In the genomic region with DNA sequence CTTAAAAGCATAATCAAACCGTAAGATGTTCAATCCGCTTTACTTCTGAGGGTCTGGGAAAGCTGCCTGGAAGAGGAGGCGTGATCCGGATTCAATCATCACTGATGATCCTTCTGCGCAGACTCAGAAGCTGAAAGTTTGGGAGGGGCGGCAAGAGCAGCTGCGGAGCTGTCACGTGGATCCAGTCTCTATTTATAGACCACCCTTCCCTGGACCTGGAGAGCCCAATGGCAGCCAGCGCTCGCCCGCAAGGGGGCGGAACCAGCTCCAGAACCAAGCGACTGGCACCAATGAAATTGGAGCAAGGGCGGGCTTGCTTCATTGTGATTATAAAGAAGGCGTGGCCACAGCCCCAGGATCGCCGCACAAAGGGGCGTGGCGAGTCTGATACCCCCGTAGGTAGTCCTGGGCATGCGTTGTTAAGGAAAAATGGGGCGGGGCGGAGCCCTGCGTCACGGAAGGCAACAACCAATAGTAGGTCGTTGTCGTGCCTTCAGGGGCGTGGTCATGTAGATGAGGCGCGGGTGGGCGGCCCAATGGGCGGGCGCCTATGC, we compare ENCODE assay signal across 8 mouse cellular contexts. TPM values are rescaled to one million over a fixed set of nuclear protein-coding genes. Genes with fewer than 3 reads are reported as not detected.
DNase-seq lines count a peak whose midpoint lies in the region; ATAC-seq and TF ChIP-seq lines count a peak whose summit lies in the region.

No protein-coding gene starts in this region.

- TF ChIP-seq CTCF in heart, adult 2 months (IDR thresholded peaks at IDR 0.05), result peak; percentile 61

- peak; percentile 99 for DNase-seq in 3T3-L1 (ENCODE audit: low read depth, low spot score)
- DNase-seq in adrenal gland, postnatal 4 days (ENCODE audit: low spot score in 2 of 2), result peak; percentile 93 to 99
- peak; percentile 100 for DNase-seq in embryonic facial prominence, embryonic 14.5 days (ENCODE audit: low spot score)
- DNase-seq in heart, adult 2 months, result peak; percentile 98 to 100
- DNase-seq in kidney, adult 8-10 months, result peak; percentile 100
- peak; percentile 95 to 98 for DNase-seq in spleen, postnatal 10 days (ENCODE audit: low spot score in 2 of 2)

- peak overlapping the region; percentile 91 for H3K27ac ChIP-seq in embryonic facial prominence, embryonic 14.5 days (replicated peaks; ENCODE audit: low read depth, low read length)
- peak overlapping the region; percentile 74 for H3K27ac ChIP-seq in heart, adult 2 months
- H3K27ac ChIP-seq in limb, embryonic 13.5 days, result peak overlapping the region; percentile 93
- peak overlapping the region; percentile 81 for H3K27ac ChIP-seq in midbrain, embryonic 16.5 days (ENCODE audit: low read length)

- intact Hi-C loops in heart, adult 2 months (cut with DNase I), result loop anchor here (1.0 kb wide), 1 partner anchor 17 kb away; no protein-coding TSS in a partner anchor

- peak overlapping the region; percentile 87 for H3K4me2 ChIP-seq in embryonic facial prominence, embryonic 14.5 days (ENCODE audit: low read depth, low read length)
- H3K4me2 ChIP-seq in limb, embryonic 13.5 days (replicated peaks), result peak overlapping the region; percentile 91
- peak overlapping the region; percentile 86 for H3K4me2 ChIP-seq in midbrain, embryonic 16.5 days (ENCODE audit: low read length)

- no peak for TF ChIP-seq EP300 in heart, adult 2 months (IDR thresholded peaks at IDR 0.05; ENCODE audit: insufficient read depth, low read depth, low read length)

- peaks cover 32% of the 10 kb centered on the region for H3K36me3 ChIP-seq in embryonic facial prominence, embryonic 14.5 days (ENCODE audit: control insufficient read depth, insufficient read depth, low read length)
- no peaks in the 10 kb centered on the region for H3K36me3 ChIP-seq in heart, adult 2 months (ENCODE audit: control insufficient read depth, insufficient read depth, low read length)
- H3K36me3 ChIP-seq in limb, embryonic 13.5 days, result peaks cover 40% of the 10 kb centered on the region
- no peaks in the 10 kb centered on the region for H3K36me3 ChIP-seq in midbrain, embryonic 16.5 days (ENCODE audit: control insufficient read depth, insufficient read depth, low read length)

- peak overlapping the region; percentile 82 for H3K4me3 ChIP-seq in embryonic facial prominence, embryonic 14.5 days (ENCODE audit: low read depth, low read length)
- H3K4me3 ChIP-seq in heart, adult 2 months, result peak overlapping the region; percentile 74
- peak overlapping the region; percentile 94 for H3K4me3 ChIP-seq in limb, embryonic 13.5 days
- peak overlapping the region; percentile 71 for H3K4me3 ChIP-seq in midbrain, embryonic 16.5 days (ENCODE audit: low read depth, low read length)

- no peaks in the 10 kb centered on the region for H3K79me2 ChIP-seq in heart, adult 2 months (replicated peaks; ENCODE audit: control insufficient read depth, insufficient read depth, low read length)

- ATAC-seq in embryonic facial prominence, embryonic 14.5 days (ENCODE audit: low read depth), result peak; percentile 95
- peak; percentile 95 for ATAC-seq in limb, embryonic 13.5 days (ENCODE audit: low FRiP score, low read depth)
- ATAC-seq in midbrain, embryonic 16.5 days, result peak; percentile 95

- no peaks in the 10 kb centered on the region for H3K9me3 ChIP-seq in embryonic facial prominence, embryonic 14.5 days (ENCODE audit: control insufficient read depth, low read length)
- no peaks in the 10 kb centered on the region for H3K9me3 ChIP-seq in limb, embryonic 13.5 days
- no peaks in the 10 kb centered on the region for H3K9me3 ChIP-seq in midbrain, embryonic 16.5 days (replicated peaks; ENCODE audit: control insufficient read depth, low read length, poor library complexity, severe bottlenecking)

- WGBS in embryonic facial prominence, embryonic 14.5 days, result 2% methylated on average over 19 of the region's 33 CpGs
- WGBS in heart, adult 2 months, result under 1% methylated on average over 33 of the region's 33 CpGs
- 0% methylated on average over 33 of the region's 33 CpGs for WGBS in limb, embryonic 13.5 days
- WGBS in midbrain, embryonic 16.5 days, result under 1% methylated on average over 33 of the region's 33 CpGs

- 0 out of 2 replicates have a peak, but pooled peaks have one; percentile 28 for TF ChIP-seq POLR2A in heart, adult 2 months (IDR thresholded peaks at IDR 0.05; ENCODE audit: insufficient read depth, low read depth, low read length)

- H3K4me1 ChIP-seq in embryonic facial prominence, embryonic 14.5 days (ENCODE audit: control insufficient read depth, insufficient read depth, low read length), result 0 out of 2 replicates have a peak, but pooled peaks cover 4% of the 10 kb centered on the region
- H3K4me1 ChIP-seq in heart, adult 2 months (ENCODE audit: control insufficient read depth, insufficient read depth, low read length), result peaks cover 1% of the 10 kb centered on the region; the same call in 1 of the 2 replicates
- H3K4me1 ChIP-seq in limb, embryonic 13.5 days, result peaks cover 24% of the 10 kb centered on the region
- H3K4me1 ChIP-seq in midbrain, embryonic 16.5 days (ENCODE audit: control insufficient read depth, insufficient read depth, low read length), result peaks cover 17% of the 10 kb centered on the region

- peak overlapping the region; percentile 85; the same call in 1 of the 2 replicates for H3K9ac ChIP-seq in embryonic facial prominence, embryonic 14.5 days (ENCODE audit: low read depth, low read length)
- no peak overlapping the region for H3K9ac ChIP-seq in heart, adult 2 months (ENCODE audit: low read depth, low read length)
- no peak overlapping the region for H3K9ac ChIP-seq in limb, embryonic 13.5 days
- H3K9ac ChIP-seq in midbrain, embryonic 16.5 days (ENCODE audit: low read depth, low read length), result peak overlapping the region; percentile 76

- H3K27me3 ChIP-seq in embryonic facial prominence, embryonic 14.5 days (replicated peaks; ENCODE audit: control insufficient read depth, insufficient read depth, low read length), result no peaks in the 10 kb centered on the region
- no peaks in the 10 kb centered on the region for H3K27me3 ChIP-seq in heart, adult 2 months (ENCODE audit: control insufficient read depth, insufficient read depth, low read length)
- H3K27me3 ChIP-seq in limb, embryonic 13.5 days, result no peaks in the 10 kb centered on the region
- H3K27me3 ChIP-seq in midbrain, embryonic 16.5 days (ENCODE audit: control insufficient read depth, insufficient read depth, low read depth, low read length), result no peaks in the 10 kb centered on the region

RNA-seq across cellular contexts. Expression of gene Dact3, which starts 0.3 kb away (rescaled TPM):
- total RNA-seq in adrenal gland, postnatal 4 days (2021), result 10 to 100 TPM; 12.7 to 13.7 TPM
- polyA plus RNA-seq in embryonic facial prominence, embryonic 14.5 days (2014; fragmentation: Nextera tagmentation; extraction: Ambion mirVana), result 7.2 and 7.6 TPM in 2 replicates
- 10 to 100 TPM in 1 of 2 experiments, 1 to 10 TPM in 1; 8.6 to 12.1 TPM for total RNA-seq in heart, adult 2 months (2021)
- 19.6 and 20.0 TPM in 2 replicates for polyA plus RNA-seq in heart, adult 2 months (2012; rRNA removed)
- 5.1 and 6.1 TPM in 2 replicates for polyA plus RNA-seq in limb, embryonic 13.5 days (2015; fragmentation: Nextera tagmentation; extraction: Ambion mirVana)
- 2.6 and 3.0 TPM in 2 replicates for polyA plus RNA-seq in midbrain, embryonic 16.5 days (2015; fragmentation: Nextera tagmentation; extraction: Ambion mirVana)

RNA-seq across cellular contexts. Expression of gene Gng8, which starts 16.8 kb away (rescaled TPM):
- total RNA-seq in adrenal gland, postnatal 4 days (2021), result 1 to 10 TPM; 2.4 to 4.0 TPM
- polyA plus RNA-seq in embryonic facial prominence, embryonic 14.5 days (2014; fragmentation: Nextera tagmentation; extraction: Ambion mirVana), result 27.0 and 29.1 TPM in 2 replicates
- 1 to 10 TPM in 1 of 2 experiments, under 1 TPM in 1; 0.47 to 1.6 TPM for total RNA-seq in heart, adult 2 months (2021)
- polyA plus RNA-seq in heart, adult 2 months (2012; rRNA removed), result 7.4 and 13.1 TPM in 2 replicates
- 15.4 and 16.0 TPM in 2 replicates for polyA plus RNA-seq in limb, embryonic 13.5 days (2015; fragmentation: Nextera tagmentation; extraction: Ambion mirVana)
- 14.0 and 49.2 TPM in 2 replicates for polyA plus RNA-seq in midbrain, embryonic 16.5 days (2015; fragmentation: Nextera tagmentation; extraction: Ambion mirVana)

RNA-seq across cellular contexts. Expression of gene Ptgir, which starts 31.5 kb away (rescaled TPM):
- 1 to 10 TPM; 1.7 to 2.0 TPM for total RNA-seq in adrenal gland, postnatal 4 days (2021)
- 1.8 and 1.9 TPM in 2 replicates for polyA plus RNA-seq in embryonic facial prominence, embryonic 14.5 days (2014; fragmentation: Nextera tagmentation; extraction: Ambion mirVana)
- total RNA-seq in heart, adult 2 months (2021), result 1 to 10 TPM; 1.9 to 2.9 TPM
- polyA plus RNA-seq in heart, adult 2 months (2012; rRNA removed), result 5.2 and 7.4 TPM in 2 replicates
- 2.0 TPM in 2 replicates for polyA plus RNA-seq in limb, embryonic 13.5 days (2015; fragmentation: Nextera tagmentation; extraction: Ambion mirVana)
- 0.22 and 0.23 TPM in 2 replicates for polyA plus RNA-seq in midbrain, embryonic 16.5 days (2015; fragmentation: Nextera tagmentation; extraction: Ambion mirVana)

RNA-seq across cellular contexts. Expression of gene Prkd2, which starts 32.1 kb away (rescaled TPM):
- 10 to 100 TPM; 22.0 to 22.2 TPM for total RNA-seq in adrenal gland, postnatal 4 days (2021)
- 14.4 and 16.5 TPM in 2 replicates for polyA plus RNA-seq in embryonic facial prominence, embryonic 14.5 days (2014; fragmentation: Nextera tagmentation; extraction: Ambion mirVana)
- 10 to 100 TPM; 15.3 to 19.9 TPM for total RNA-seq in heart, adult 2 months (2021)
- polyA plus RNA-seq in heart, adult 2 months (2012; rRNA removed), result 24.5 and 26.2 TPM in 2 replicates
- polyA plus RNA-seq in limb, embryonic 13.5 days (2015; fragmentation: Nextera tagmentation; extraction: Ambion mirVana), result 20.8 and 20.9 TPM in 2 replicates
- polyA plus RNA-seq in midbrain, embryonic 16.5 days (2015; fragmentation: Nextera tagmentation; extraction: Ambion mirVana), result 6.0 and 6.9 TPM in 2 replicates

RNA-seq across cellular contexts. Expression of gene Calm3, which starts 49.1 kb away (rescaled TPM):
- 100 to 1,000 TPM; 330 to 344 TPM for total RNA-seq in adrenal gland, postnatal 4 days (2021)
- 164 and 189 TPM in 2 replicates for polyA plus RNA-seq in embryonic facial prominence, embryonic 14.5 days (2014; fragmentation: Nextera tagmentation; extraction: Ambion mirVana)
- 100 to 1,000 TPM; 168 to 175 TPM for total RNA-seq in heart, adult 2 months (2021)
- 163 and 206 TPM in 2 replicates for polyA plus RNA-seq in heart, adult 2 months (2012; rRNA removed)
- polyA plus RNA-seq in limb, embryonic 13.5 days (2015; fragmentation: Nextera tagmentation; extraction: Ambion mirVana), result 103 and 115 TPM in 2 replicates
- 405 and 443 TPM in 2 replicates for polyA plus RNA-seq in midbrain, embryonic 16.5 days (2015; fragmentation: Nextera tagmentation; extraction: Ambion mirVana)

Comparison
In these comparisons a context has a peak if more than half of its experiments do, and no peak if none do; other contexts are left out.
1. Peak in every context shown above with its lines: DNase-seq, ATAC-seq, H3K4me3 ChIP-seq and H3K27ac ChIP-seq.
2. H3K9ac ChIP-seq: peak in embryonic facial prominence, embryonic 14.5 days (single experiment) and midbrain, embryonic 16.5 days (single experiment); none in heart, adult 2 months (single experiment) and limb, embryonic 13.5 days (single experiment).